Mouse (Mus musculus) forebrain, embryonic 10.5 days (tissue): ENCODE measurements around the gene Lrrc38. TPM values are rescaled to one million over a fixed set of nuclear protein-coding genes. Genes with fewer than 3 reads are reported as not detected.

ENCODE experiments used
- DNase-seq: peaks from one replicate; pipeline ENCODE4 v3.0.0-alpha.2; 2017; ENCODE audit warnings: low spot score; ENCODE audit errors: extremely low spot score
- H3K27ac ChIP-seq: fragments of 300-500 bp; sonication (generic); 2 replicates; pipeline ENCODE4 v1.5.1; 2016; ENCODE audit warnings: mild to moderate bottlenecking
- H3K27me3 ChIP-seq: fragments of 300-500 bp; sonication (generic); 2 replicates; pipeline ENCODE4 v1.6.1; 2016; ENCODE audit warnings: mild to moderate bottlenecking; ENCODE audit not compliant: poor library complexity, severe bottlenecking
- H3K36me3 ChIP-seq: fragments of 300-500 bp; sonication (generic); replicated peaks from 2 replicates; pipeline ENCODE4 v1.6.1; 2016; ENCODE audit warnings: mild to moderate bottlenecking, moderate library complexity
- H3K4me1 ChIP-seq: fragments of 300-500 bp; sonication (generic); 2 replicates; pipeline ENCODE4 v1.6.1; 2016
- H3K4me3 ChIP-seq: fragments of 300-500 bp; sonication (generic); 2 replicates; pipeline ENCODE4 v1.5.1; 2016; ENCODE audit warnings: mild to moderate bottlenecking, moderate library complexity
- H3K9me3 ChIP-seq: fragments of 300-500 bp; sonication (generic); 2 replicates; pipeline ENCODE4 v1.6.1; 2016; ENCODE audit warnings: mild to moderate bottlenecking, moderate library complexity
- WGBS: fragments of 180-500 bp; shearing (Covaris S2); methylation state at CpG from one replicate; pipeline ENCODE4 v1.1.7; 2016; 5-methylcytosine and 5-hydroxymethylcytosine counted together
- polyA plus RNA-seq: library from polyadenylated mRNA; unstranded; fragments of >200 nt; fragmentation: Nextera tagmentation; extraction: Ambion mirVana; gene quantifications from 2 replicates; pipeline ENCODE4 v1.2.1, GENCODE M21; 2016

Gene Lrrc38
- 0.12 TPM in 1 of 2 replicates, not detected in the other for polyA plus RNA-seq

DNA sequence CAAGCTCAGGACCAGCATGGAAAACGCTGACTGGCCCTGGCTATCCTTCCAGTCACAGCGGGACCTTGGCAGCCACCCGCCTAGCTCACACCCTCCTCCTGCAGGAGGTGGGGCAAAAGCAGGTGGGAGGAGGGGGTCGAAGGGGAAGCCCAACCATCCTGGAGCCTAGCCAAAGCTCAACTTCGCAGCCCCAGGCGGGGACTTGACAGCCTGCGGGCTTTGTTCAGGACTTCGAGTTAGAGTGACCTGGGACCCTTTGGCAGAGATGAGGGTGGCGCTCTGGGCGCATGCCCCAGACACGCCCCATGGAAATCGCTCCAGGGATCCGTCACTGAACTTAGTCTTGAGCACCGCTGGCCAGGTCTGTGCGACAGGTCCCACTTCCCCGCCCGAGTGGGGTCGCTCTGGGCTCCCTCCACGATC is at the start of gene Lrrc38:
Gene Lrrc38 (plus strand): TSS at position 274 of the 423 bp plus-strand sequence.
- no peaks in the 10 kb centered on the region for H3K9me3 ChIP-seq
- H3K4me3 ChIP-seq = peak within 1 kb of the TSS; percentile 61
- DNase-seq = peak; percentile 17
- no peaks in the 10 kb centered on the region for H3K36me3 ChIP-seq
- H3K27me3 ChIP-seq = peaks cover 60% of the 10 kb centered on the region
- peak within 1 kb of the TSS; percentile 60 for H3K27ac ChIP-seq
- WGBS = 2% methylated on average over 19 of the region's 19 CpGs
- peaks cover 18% of the 10 kb centered on the region for H3K4me1 ChIP-seq

GRCm38 (mm10) chr4:143300113-143300688 is 49.4 kb upstream of the Lrrc38 start:
- Histone ChIP-seq H3K4me3 (peak overlapping the region; percentile 67), H3K27me3 (peaks cover 31% of the 10 kb centered on the region), H3K27ac (peak overlapping the region; percentile 87), H3K9me3 (no peaks in the 10 kb centered on the region), H3K36me3 (0 out of 2 replicates have a peak, but pooled peaks cover under 1% of the 10 kb centered on the region), H3K4me1 (peaks cover 69% of the 10 kb centered on the region)
- no peak for DNase-seq
- 9% methylated on average over 12 of the region's 12 CpGs for WGBS

DNA sequence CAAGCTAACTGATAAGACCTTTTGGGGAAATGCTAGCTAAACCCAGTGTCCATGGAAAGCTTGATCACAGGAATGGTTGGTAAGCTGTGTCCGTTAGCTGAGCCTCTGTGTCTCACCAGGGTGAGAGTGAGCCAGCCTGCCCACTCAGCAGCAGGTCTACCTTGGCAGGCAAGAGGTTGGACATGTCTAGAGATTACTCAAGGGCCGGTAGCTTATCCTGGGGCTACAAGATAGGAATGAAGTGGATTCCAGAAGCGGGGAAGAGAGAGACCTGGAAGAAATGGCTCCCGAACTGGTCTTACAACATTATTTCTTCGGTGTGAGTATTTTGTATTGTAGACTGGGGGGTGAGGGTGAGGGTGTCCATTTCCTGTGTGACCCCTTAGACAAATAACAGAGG is 48.5 kb upstream of the Lrrc38 start:
- Histone ChIP-seq H3K4me1 (peaks cover 60% of the 10 kb centered on the region), H3K27me3 (peaks cover 31% of the 10 kb centered on the region), H3K36me3 (0 out of 2 replicates have a peak, but pooled peaks cover 4% of the 10 kb centered on the region), H3K27ac (0 out of 2 replicates have a peak overlapping the region, but pooled peaks have one; percentile 87), H3K9me3 (no peaks in the 10 kb centered on the region), H3K4me3 (peak overlapping the region; percentile 67)
- WGBS = 67% methylated on average over 5 of the region's 5 CpGs
- DNase-seq = no peak

DNA sequence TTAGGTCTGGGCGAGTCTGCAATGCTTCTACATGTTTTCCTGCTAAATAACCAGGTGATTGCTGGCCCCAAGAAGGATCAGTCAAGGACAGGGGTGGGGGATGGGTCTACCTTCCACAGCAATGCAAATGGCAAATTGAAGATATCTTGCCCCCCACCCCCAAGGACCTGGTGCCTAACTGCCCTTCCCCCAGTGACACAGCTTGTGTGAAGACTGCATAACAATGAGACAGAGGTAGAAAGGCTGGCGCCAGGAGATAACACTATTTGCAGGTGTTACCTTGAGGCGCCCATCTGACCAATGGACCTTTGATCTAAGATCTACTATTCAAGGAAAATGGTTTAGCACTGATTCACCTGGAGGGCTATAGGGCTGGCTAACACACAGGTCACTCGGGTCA is 47.7 kb upstream of the Lrrc38 start:
- Histone ChIP-seq H3K4me3 (no peak overlapping the region), H3K27me3 (peaks cover 31% of the 10 kb centered on the region)

GRCm38 (mm10) chr4:143302279-143302890 is 47.2 kb upstream of the Lrrc38 start:
- Histone ChIP-seq H3K27ac (no peak overlapping the region), H3K9me3 (no peaks in the 10 kb centered on the region), H3K4me1 (peaks cover 51% of the 10 kb centered on the region), H3K36me3 (0 out of 2 replicates have a peak, but pooled peaks cover 4% of the 10 kb centered on the region), H3K4me3 (no peak overlapping the region), H3K27me3 (peaks cover 29% of the 10 kb centered on the region)
- no peak for DNase-seq
- 46% methylated on average over 11 of the region's 11 CpGs for WGBS

More for the DNA sequence above, 47.7 kb upstream of the Lrrc38 start:
- WGBS = 49% methylated on average over 4 of the region's 4 CpGs
- Histone ChIP-seq H3K27ac (no peak overlapping the region), H3K4me1 (peaks cover 56% of the 10 kb centered on the region), H3K36me3 (0 out of 2 replicates have a peak, but pooled peaks cover 4% of the 10 kb centered on the region), H3K9me3 (no peaks in the 10 kb centered on the region)
- no peak for DNase-seq

- no peak for DNase-seq
- WGBS = 91% methylated on average over 4 of the region's 4 CpGs
- Histone ChIP-seq H3K27ac (no peak overlapping the region), H3K9me3 (no peaks in the 10 kb centered on the region), H3K4me3 (no peak overlapping the region), H3K36me3 (0 out of 2 replicates have a peak, but pooled peaks cover 4% of the 10 kb centered on the region), H3K27me3 (peaks cover 14% of the 10 kb centered on the region; the same call in 1 of the 2 replicates), H3K4me1 (peaks cover 26% of the 10 kb centered on the region)
Observed at GRCm38 (mm10) chr4:143305031-143305430, 44.5 kb upstream of the Lrrc38 start.

- peaks cover 15% of the 10 kb centered on the region for H3K4me1 ChIP-seq
- peaks cover 11% of the 10 kb centered on the region; the same call in 1 of the 2 replicates for H3K27me3 ChIP-seq
- whole genome bisulfite sequencing = 79% methylated on average over 5 of the region's 5 CpGs
- H3K9me3 ChIP-seq = no peaks in the 10 kb centered on the region
- H3K36me3 ChIP-seq = peaks cover 7% of the 10 kb centered on the region; the same call in 1 of the 2 replicates
- no peak overlapping the region for H3K4me3 ChIP-seq
- no peak for DNase-seq
- H3K27ac ChIP-seq = no peak overlapping the region
Observed at GRCm38 (mm10) chr4:143305987-143306772, 43.4 kb upstream of the Lrrc38 start.

DNA sequence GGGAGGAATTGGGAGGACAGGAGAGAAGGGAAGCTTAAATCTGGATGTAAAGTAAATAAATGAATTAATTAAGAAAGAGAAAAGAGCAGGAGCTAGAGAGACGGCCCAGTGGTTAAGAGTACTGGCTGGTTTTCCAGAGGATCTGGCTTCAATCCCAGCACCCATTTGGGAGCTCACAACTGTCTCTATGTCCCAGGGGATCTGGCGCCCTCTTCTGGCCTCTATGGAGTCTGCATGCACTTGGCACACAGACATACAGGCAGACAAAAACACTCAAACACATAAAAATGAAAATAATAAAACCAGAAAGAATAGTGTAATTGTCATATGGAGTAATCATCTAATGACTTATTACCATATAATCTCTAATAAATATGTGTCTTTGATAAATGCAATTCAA is 38.2 kb upstream of the Lrrc38 start:
- WGBS = 41% methylated on average over 2 of the region's 2 CpGs
- H3K4me3 ChIP-seq = no peak overlapping the region
- H3K36me3 ChIP-seq = peaks cover 3% of the 10 kb centered on the region; the same call in 1 of the 2 replicates
- no peak overlapping the region for H3K27ac ChIP-seq
- no peaks in the 10 kb centered on the region for H3K27me3 ChIP-seq
- H3K4me1 ChIP-seq = peaks cover 2% of the 10 kb centered on the region; the same call in 1 of the 2 replicates
- no peak for DNase-seq
- H3K9me3 ChIP-seq = no peaks in the 10 kb centered on the region

DNA sequence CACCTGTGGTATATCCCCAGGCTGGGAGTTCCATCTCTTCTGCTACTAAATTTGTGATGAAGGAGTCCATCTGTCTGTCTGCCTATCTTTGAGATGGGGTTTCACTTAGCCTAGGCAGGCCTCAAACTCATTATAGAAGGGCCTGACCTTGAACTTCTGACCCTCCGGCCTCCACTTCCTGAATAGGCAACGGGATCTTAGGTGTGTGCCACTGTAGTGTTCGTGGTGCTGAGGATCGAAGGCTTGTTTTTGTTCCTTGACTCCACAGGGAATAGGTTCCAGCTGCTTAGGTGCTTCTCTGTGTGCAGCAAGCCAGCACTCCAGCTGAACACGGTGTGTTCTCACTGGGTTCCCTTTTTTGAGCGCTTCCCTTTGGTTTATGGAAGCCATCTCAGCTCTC is 36.3 kb upstream of the Lrrc38 start:
- Histone ChIP-seq H3K36me3 (peaks cover 3% of the 10 kb centered on the region; the same call in 1 of the 2 replicates), H3K9me3 (no peaks in the 10 kb centered on the region), H3K4me1 (no peaks in the 10 kb centered on the region), H3K27me3 (no peaks in the 10 kb centered on the region), H3K27ac (no peak overlapping the region), H3K4me3 (no peak overlapping the region)
- DNase-seq = no peak
- WGBS = 85% methylated on average over 6 of the region's 6 CpGs

DNA sequence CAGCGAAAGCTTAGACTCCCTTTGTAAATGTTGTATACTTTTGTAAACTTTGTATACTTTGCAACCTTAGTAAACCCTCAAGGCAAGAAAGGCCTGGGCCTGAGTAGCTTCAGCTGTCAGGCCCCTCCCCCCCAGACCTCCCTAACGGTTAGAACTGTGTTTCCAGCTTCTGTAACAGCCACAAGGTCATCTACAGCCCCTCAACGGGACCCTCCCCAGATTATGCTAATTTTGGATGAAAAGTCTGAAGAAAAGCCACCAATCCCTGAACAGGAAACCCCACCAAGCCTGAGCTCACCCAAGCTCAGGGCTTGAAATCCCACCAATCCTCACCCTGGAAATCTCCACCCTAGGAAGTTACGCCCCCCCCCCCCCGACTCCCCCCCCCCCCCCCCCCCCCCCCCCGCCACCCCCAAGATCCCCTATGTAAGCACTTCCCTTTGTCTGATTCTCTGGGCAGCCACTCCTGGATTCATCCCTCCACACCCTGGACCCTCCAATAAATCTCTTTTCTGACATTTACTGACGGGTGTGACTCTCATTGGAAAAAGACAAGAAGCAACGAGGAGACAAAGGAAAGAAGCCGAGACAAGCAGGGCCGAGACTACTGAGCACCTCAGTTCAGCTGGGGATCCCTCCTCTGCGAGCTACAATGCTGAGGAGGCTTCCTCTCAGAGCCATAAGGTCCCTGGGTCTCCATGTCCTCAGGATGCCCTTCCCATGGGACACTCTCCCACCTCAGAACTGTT is 25.2 kb upstream of the Lrrc38 start:
- H3K4me3 ChIP-seq = no peak overlapping the region
- peaks cover 22% of the 10 kb centered on the region for H3K4me1 ChIP-seq
- peak overlapping the region; percentile 68; the same call in 1 of the 2 replicates for H3K27ac ChIP-seq
- H3K36me3 ChIP-seq = peaks cover 7% of the 10 kb centered on the region; the same call in 1 of the 2 replicates
- H3K9me3 ChIP-seq = no peaks in the 10 kb centered on the region
- no peaks in the 10 kb centered on the region for H3K27me3 ChIP-seq
- no peak for DNase-seq
- WGBS = 24% methylated on average over 8 of the region's 11 CpGs

DNA sequence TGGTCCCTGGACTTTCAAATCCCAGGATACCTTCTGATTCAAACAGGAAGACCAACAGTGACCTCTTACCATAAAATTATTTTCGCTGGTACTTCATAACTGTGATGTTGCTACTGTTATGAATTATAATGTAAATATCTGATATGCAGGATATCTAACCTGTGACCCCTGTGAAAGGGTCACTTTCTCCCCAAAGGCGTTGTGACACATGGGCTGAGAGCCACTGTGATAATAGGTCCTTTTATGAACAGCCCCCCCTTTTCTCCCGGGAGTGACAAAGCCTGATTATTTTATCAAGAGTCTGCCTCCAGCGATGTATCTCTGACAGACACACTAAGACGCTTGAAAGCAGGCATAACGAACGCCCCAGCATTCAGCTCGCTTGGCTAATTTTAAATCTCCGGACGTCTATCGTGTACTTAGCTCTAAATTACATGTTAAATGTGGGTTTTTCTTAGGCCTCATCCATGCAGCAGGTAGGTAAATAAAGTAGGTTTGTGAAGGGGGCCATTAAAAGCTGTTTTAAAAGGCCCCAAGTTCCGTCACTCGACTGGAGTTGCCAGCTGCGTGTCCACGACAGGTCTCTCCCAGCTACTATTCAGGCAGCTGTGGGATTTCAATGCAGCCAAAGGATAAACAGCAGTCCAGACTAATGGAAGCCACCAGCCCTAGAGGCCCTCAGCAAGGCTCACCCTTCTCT is 24.5 kb upstream of the Lrrc38 start:
- DNase-seq = no peak
- Histone ChIP-seq H3K27ac (peak overlapping the region; percentile 68; the same call in 1 of the 2 replicates), H3K4me3 (peak overlapping the region; percentile 41), H3K36me3 (peaks cover 7% of the 10 kb centered on the region; the same call in 1 of the 2 replicates), H3K9me3 (no peaks in the 10 kb centered on the region), H3K27me3 (no peaks in the 10 kb centered on the region), H3K4me1 (peaks cover 26% of the 10 kb centered on the region)
- 30% methylated on average over 15 of the region's 15 CpGs for WGBS
